Mouse (Mus musculus): ENCODE data around the gene Comt.

The Comt gene

DNA sequence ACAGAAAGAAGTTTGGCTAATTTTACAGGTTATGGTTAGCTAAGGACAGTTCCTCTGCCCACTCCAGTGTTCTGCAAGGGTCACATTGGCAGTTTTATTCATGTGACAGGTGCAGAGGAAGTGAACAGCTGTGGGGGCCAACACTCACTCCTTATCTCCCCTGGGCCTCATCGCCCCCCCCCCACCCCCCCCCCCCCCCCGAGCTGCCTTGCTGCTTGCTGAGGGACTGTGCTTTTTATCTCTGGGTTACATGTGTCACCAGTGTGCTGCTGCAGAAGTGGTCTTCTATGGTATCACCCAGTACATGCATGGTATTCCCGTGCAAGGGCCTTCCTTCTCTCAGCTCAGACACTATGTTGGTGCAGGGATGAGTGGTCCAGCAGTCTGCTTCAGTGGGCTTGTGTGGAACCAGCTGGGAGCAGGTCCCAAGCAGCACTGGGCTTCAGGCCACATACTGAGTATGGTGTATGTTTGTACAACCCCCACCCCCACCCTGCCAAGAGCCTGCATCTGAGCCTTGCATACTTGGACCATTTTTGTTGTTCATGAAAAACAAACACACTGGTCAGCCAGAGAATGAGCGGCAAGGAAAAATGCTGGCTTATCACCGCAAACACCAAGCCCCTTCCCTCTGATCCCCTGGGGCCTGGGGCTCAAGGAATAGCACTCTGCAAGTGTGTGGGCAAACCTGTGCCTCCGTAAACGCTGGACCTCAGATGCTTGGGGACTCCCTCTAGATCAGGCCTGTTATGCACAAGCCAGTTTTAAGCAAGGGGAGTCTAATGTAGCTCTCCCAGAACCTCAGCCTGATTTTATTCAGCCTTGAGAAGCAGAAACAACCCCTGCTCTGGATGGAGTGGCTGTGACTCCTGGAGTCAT is 38.7 kb downstream of the Comt start:
- no peak for DNase-seq

DNA sequence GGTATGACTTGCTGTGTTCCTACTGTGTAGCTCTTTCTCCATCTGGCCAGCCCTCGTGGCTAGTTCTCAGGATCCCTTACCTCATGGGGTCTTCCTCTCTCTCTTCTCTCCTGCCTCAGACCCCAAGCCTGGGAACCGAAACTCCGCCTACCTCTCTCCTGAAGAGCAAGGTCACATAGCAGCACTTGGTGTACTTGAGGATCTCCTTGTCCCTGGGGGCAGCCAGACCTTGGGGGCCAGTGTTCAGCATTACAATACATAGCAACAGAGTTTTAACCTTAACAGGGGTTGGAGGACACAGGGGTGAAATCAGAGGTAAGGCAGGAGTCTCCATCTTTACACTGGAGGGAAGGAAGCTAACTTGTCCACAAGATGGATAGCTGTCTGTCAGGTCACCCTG is 39.7 kb downstream of the Comt start:
- no peak for DNase-seq

DNA sequence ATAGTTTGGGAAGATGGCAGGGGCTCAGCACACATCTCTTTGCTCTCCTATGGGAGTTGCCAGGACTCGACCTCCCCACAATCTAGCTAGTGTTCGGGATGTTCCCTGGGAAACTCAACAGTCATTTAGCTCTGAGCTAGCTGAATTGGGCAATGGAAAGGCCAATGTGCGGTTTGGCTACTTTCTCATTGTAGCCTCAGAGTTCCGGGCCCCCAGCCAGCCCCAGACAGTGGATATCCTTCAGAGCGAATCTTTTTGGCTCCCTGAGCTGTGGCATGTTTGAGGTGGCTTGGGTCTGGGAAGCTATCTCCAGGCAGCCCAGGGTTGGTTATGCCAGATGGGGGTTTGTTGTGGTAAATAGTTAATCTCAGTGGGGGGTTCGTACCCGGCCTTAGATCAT is 40.2 kb downstream of the Comt start:
- DNase-seq, result no peak

DNA sequence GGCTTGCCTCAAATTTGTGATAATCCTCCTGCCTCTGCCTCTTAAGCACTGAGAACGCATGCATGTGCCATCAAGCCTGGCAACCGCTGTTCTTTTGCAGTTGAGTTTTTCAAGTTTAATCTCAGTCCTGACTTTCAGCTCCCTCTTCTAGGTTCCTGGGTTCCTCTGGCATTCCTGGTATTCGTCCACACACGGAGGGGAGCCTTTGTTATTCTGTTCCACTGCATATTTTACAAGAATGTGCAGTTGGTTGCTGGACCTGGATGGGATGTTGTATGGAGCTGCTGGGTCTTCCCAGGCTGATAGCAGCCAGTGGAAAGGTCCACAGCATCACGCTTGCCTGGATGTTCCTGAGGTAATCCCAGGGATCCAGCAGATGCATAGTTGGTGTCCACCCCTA is 41.2 kb downstream of the Comt start:
- DNase-seq, result no peak

DNA sequence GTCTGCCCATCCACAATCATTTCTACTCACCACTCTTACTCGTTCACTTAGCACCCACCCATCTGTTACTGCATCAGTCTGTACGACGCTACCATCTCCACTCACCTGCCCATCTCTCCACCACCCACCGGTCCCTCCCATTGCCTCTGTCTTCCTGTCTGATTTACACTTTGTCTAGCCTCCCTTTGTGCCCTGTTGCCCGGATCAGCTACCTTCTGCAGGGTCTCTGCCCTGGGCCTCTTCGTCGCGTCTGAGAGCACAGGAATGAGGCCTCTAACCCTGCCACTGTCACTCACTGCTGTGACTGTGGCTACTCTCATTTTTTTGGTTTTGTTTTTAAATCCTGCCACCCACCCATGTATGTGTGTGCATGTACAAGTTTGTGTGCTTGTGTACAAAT is 42.0 kb downstream of the Comt start:
- no peak for DNase-seq

DNA sequence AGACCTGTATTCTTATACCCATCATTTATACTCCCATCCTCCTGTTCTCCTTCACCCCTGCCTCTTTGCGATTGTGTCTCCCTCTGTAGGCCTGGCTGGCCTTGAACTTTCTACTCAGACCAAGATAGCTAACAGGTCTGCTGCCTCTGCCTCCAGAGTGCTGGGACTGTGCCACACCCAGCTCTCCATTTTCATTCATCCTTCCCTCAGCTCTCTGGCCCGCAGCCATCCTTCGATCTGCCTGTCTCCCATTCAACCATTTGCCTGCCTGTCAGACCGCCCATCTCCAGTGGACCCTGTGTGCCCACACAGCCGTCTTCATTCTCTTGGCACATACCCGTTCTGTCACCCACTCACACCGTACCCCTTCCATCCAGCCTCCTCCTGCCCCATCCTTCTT is 42.4 kb downstream of the Comt start:
- DNase-seq, result peak; percentile 9

DNA sequence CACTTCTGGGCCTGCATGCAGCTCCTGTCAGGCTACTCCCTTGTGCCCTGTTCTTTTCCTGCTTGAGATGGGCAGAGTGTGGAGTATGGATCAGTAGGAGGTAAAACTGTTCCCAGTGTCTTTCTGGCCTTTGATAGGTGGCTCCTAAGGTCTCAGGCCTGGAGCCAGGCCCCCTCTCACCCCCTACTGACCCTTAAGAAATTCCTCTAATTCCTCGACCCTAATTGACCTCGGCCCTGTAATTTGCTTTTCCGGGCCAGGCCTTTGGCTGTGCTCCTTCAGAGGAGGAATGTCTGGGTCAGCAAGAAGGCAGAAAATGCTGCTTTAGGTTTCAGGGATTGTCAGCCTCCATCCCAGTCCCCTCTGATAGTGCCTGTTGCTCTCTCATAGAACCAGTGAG is 42.9 kb downstream of the Comt start:
- peak; percentile 5 for DNase-seq

DNA sequence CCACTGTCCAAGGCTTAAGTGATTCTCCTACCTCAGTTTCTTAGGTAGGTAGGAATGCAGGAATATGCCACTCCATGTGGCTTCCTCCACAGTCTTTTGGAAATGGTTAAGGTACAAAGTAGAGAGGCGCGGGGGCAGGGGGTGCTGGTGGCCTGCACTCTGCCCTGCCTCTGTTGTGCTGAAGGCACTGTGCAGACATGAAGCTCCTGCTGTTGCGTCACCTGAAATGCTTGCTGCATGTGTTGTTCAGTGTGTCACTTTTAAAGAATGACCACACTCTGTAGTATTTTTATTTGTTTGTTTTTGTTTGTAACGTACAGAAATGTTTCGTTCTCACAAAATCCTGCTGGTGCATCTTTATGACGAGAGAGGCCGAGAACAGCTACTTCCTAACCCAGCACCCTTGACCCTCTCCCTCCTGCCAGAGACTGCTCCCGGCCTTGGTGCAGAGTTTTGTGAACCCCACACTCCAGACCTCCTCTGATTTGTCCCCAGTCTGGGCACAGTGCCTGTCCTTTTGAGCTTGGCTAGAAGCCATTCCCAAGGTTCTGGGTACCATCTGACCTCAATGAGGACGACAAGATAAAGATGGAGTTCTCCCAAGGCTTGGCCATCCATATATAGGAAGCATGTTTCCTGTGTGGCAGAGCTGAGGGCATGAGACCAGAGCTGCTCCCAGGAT is 43.5 kb downstream of the Comt start:
- no peak for DNase-seq

DNA sequence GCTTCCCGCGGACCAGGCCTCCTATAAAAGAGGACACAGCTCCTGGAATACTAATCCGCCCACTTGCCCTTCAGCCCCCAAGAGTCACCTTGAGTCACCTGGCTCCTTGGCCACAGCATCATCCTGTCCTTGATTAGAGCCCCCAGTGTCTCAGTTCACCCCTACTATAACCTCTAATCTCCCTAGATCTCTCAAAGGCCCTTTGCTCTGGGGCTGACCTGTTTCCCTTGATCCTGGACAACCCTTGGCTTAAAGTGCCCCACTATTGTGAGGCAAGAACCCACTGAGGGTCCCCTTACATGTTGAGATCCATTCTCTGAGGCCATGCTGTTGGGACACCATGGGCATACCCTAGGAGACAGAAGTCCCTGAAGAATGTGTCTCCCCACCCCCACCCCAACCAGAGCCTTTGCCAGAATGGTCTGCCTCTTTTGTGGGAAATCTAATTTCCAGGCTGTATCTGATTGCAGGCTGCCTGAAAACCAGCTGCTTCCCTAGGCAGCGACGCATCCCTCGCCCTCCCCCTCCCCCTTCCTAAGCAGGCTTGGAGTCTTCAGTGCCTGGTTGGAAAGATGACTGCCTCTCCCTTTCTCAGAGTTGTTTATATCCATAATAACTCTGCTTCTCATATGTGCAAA is 44.9 kb downstream of the Comt start:
- DNase-seq, result peak; percentile 80

DNA sequence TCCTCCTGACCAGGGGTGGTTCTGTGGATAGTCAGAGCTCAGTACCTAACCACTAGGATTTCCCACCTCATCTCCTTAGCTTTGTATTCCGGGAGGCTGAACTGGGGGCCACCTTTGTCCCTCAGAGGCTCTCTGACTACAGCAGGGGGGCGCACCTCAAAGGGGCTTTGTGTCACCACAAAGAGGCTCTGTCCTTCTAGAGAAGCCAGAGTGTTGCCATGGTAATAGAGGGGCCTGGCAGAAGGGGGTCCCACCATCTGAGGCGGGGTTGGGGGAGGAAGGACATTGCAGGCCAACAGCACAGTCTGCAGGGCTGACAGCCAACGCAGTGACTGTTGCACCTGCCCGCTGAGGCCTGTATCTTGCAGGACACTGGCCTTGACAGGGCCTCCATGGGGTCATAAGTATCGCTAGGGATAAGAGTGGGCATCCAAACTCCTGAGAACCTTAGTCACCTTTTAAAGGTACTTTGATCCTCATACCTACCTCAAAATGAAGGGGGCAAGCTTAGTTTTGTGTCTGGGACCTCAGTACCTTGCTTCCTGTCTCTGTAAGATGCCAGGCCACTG is 46.1 kb downstream of the Comt start:
- DNase-seq, result peak; percentile 94

DNA sequence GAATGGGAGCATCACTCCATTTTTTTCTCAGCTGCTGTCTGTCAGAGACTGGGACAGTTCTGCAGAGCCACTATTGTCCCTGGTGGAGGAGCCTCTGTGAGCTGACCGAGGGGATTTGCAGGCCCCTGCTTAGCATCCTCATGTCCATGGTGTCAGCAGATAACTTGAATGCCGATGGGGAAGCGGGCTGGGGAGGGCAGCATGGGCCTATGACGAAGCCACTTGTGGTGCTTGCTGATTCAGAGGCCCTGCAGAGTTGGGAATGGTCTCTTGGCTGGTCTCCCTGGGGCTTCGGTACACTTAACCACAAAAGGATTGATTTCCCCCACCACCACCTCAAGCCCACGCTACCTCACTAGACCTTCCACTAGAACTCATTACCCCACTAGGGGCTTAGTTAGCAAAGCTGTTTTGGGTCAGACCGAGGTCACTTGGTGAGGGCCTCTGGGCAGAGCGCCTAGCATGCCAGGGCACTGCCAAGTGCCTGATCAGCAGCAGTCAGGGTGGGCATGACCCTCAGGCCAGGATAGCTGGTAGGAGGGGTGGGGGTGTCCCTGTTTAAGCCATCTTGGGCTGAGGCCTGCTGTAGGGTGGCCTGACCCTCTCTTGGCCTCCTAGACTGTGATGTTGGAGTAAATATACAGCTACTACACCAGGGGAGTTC is 47.2 kb downstream of the Comt start:
- peak; percentile 43 for DNase-seq

DNA sequence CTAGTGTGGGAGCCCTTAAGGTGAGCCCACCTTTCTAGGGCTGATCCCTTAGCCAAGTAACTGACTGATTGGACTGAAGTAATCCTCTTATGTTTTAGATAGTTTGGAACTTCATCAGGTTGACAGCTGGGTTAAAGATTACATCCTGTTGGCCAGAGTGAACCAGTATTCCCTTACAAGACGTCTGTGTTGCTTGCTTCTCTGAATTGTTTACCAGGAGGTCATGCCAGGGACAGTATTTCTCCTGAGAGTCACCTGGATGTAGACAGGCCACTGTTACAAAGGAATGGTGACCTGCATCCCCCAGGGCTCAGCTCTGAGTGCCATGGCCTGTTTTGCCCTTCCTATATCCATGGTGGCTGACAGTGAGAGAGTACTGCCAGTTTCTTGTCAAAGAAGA is 48.2 kb downstream of the Comt start:
- DNase-seq, result peak; percentile 17

DNA sequence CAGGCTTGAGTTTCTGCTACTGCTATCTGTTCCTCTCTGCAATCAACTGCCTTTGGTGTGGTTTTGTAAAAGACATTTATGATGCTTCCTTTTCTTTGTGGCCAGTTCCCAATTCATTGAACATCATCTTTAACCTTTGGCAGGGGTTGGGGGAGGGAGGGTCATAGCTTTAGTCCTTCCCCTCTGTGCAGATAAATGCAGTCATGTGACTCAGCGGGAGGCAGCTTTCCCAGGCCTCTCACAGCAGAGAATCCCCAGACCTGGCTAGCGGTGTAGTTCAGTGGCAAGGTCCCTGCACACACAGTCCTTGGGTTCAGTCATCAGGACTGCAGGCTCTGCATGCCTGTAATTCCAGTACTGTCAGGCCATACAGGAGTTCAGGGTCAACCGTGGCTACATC is 49.4 kb downstream of the Comt start:
- peak; percentile 40 for DNase-seq

DNA sequence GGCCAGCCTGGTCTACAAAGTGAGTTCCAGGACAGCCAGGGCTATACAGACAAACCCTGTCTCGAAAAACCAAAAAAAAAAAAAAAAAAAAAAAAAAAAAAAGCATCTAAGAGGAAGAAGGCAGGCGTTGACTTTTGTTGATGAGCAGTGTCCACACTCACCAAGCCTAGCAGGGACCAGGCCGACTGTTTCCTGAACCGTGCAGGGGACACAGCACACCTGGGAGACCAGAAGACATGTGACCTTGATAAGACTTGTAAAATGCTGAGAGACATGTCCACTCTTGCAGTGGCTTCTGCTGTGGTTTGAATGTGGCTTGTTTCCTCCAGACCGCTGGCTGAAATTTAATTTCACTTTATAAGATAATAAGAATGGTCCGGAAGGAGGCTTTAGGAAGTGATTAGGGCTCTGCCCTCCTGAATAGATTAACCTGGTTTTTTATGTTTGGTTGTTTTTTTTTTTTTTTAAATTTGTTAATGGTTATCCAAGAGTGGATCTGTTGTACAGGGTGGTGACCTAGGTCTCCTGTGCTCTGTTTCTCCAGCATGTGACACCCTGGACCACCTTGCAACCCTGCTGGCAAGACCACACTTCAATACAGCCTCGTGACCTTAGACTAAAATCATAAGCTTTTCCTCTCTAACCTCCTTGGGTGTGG is 50.2 kb downstream of the Comt start:
- no peak for DNase-seq

DNA sequence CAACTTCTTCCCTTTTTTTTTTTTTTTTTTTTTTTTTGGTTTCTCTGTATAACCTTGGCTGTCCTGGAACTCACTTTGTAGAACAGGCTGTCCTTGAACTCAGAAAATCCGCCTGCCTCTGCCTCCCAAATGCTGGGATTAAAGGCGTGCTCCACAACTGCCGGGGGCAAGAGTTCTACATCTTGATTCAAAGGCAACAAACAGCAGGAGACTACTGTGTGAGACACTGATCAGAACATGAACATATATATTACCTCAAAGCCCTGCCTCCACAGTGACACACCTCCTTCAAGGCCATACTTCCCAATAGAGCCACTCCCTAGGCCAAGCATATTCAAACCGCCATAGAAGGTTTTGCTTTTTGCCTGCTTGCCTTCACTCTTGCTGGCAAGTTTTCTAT is 53.0 kb downstream of the Comt start:
- DNase-seq, result no peak

DNA sequence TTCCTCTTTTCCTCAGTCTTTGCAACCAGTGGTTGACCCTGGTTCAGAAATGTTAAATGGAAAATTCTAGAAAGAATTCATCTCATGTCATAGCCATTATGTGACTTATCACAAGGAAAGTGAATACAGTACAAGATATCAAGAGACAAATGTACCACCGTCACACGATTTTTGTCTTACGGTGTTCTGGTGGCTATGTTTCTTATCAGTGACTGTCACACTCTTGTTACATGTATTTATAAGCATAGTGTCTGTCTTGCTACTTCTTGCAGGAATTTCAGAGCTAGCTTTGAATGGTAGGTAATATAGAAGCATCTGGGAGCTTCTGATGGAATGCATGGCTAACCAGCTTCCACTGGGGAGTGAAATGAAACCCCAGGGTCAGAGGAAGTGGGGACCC is 56.5 kb downstream of the Comt start:
- DNase-seq, result no peak

DNA sequence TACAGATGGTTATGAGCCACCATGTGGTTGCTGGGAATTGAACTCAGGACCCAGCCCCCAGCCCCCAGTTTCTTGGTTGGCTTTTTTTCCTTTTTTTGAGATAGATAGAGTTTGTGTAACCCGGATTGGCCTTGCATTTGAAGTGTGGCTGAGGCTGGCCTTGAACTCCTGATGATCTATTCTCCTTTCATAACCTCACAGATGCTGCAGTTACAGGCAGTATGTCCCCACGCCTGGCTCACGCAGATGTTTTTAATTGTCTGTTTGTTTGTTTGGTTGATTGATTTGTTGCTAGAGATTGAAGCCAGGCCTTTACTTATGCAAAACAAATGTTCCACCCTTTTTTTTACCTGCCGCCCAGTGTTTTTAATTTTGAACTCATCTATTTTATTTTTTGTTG is 59.8 kb downstream of the Comt start:
- no peak for DNase-seq

DNA sequence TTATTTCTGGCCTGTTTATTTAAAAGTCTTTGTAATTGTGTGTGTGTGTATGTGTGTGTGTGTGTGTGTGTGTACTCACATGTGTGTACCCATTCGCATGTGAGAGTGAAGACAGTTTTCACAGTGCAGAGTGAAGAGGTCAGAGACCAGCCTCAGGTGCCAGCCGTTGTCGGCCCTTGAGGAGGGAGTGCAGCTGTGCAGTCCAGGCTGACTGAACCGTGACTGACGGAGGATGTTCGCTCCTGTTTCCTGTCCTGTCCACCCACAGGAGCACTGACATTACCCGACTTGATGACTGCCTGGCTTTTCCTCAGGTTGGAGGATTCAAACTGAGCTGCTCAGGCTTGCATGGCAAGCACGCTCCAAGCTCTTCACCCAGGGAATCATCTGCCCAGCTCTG is 63.7 kb downstream of the Comt start:
- no peak for DNase-seq

DNA sequence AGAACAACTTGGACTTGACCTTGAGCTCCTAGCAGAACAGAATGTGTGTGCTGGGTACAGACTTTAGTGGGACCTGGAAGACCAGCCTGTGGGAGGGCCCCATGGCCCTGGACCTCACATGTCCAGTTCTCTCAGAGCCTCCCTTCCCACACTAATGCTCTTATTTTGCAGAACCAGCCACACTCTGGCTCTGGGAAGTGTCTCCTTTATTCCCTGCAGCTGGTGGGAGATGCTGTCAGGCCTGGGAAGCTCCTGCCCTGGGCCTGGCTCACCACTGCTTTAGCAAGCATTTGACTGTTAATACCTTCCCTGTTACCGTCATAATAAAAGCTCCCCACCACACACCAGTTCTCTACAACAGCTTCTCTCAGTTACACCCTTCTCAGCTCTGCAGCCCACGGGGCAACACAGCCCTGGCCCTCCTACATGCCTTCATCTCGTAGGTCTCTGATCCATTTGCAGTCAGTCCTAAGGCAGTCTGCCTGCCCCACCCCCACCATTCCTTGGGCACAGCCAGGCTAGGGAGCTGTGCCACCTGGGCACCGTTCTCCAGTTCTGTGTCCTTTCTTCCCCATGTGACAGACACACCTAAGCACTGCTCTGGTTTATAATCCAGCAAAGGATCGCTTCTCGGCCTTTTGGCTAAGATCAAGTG is 66.4 kb downstream of the Comt start:
- no peak for DNase-seq

DNA sequence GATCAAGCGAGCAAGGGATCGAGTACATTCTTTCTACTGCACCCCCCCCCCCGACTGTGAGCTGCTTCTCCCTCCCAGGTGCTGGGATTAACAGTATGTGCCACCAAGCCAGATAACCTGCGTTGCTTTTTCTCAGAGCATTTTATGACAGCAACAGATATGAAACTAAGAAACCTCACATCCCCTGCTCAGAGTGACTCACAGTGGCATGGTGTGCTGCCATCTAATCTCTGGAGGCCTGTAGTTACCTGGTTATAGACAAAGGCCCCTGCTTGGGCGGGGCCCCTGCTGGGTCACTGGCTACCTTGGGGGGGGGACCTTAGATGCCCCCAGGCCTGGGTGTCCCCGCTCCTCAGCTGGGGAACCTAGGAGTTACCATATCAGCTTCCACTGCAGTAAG is 68.7 kb downstream of the Comt start:
- DNase-seq, result no peak

DNA sequence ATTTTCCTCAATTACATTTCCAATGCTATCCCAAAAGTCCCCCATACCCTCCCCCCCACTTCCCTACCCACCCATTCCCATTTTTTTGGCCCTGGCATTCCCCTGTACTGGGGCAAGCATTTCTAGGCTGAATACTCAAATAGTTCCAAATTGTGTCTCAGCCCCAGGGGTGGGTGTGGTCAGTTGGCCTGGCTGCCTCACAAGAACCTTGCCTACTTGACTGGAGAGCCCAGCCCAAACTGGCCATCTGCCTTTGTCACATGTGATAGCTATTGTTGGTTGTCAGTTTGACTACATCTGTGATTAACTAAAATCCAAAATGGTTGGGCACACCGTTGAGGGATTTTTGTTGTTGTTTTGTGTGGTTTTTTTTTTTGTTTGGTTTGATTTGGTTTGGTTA is 69.7 kb downstream of the Comt start:
- DNase-seq, result no peak
